Mouse (Mus musculus) erythroblast, embryonic 14.5 days (primary cell): ENCODE data around the gene Cpxm2.

Experiments used
- GATA1 ChIP-seq: IDR thresholded peaks from 2 replicates; pipeline ENCODE4 v1.6.1; 2012; ENCODE audit warnings: low read length, inconsistent platforms, mixed read lengths
- TAL1 ChIP-seq: IDR thresholded peaks from 3 replicates; pipeline ENCODE4 v1.6.1; 2012; ENCODE audit warnings: low read length, inconsistent platforms, mixed read lengths

- TF ChIP-seq GATA1 (no peak), TAL1 (no peak)
Observed at GRCm38 (mm10) chr7:132204073-132204612, 49.6 kb upstream of the Cpxm2 start.
